Mouse (Mus musculus) liver, adult (tissue): Measurements from ENCODE around the gene Zmynd8.

Experiments used
- GATA4 ChIP-seq: IDR thresholded peaks from 2 replicates; pipeline ENCODE4 v1.6.1; 2014; ENCODE audit warnings: mild to moderate bottlenecking, low read length; ENCODE audit not compliant: insufficient replicate concordance

Zmynd8 gene

DNA sequence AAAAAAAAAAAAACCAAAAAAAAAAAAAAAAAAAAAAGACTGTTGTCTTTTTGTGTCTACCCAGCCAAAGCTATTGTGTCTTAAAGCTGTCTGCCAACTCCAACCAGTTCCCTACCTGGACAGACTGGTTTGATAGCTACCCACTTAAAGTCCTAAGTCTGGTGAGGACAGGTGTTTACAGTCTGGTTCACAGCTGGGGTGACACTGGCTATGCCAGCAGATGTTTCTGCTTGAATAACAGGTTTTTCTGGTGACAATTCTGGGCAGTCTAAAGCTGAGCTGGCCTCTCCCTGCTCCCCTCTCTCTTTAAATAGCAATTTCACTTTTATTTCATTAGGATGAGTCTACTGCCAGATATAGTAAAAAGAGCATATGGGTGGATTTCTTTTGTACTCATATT lies 10.9 kb upstream of the Zmynd8 start:
- TF ChIP-seq GATA4: no peak

GRCm38 (mm10) chr2:165907199-165907598 lies 8.4 kb upstream of the Zmynd8 start:
- no peak for TF ChIP-seq GATA4

DNA sequence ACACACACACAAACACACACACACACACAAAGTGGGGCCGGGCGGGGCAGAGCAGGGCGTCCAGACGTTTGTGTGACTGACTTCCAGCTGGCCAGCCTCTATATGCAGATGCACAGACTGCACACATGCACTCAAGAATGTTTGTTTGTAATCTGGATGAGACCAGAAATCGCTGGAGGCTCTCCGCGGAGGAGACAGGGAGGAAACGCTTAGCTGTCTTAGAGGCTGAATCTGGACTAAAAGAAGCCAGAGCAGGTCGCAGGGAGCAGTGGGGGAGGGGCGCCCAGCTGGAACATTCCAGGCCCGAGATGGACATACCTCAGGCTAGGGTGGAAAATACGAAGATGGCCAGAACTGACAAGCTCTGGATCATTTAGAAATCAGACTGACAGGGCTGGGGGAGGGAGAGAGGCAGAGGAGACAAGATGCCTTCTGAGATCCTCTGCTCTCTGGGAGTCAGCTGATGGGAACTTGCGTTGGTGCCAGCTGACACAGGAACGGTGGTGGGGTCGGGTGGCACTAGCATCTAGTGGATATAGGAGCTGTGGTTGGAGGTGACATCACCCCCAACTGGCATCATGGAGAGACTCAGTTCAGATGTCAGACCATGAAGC lies 7.6 kb upstream of the Zmynd8 start:
- no peak for TF ChIP-seq GATA4

GRCm38 (mm10) chr2:165901127-165901384 lies 2.2 kb upstream of the Zmynd8 start:
- TF ChIP-seq GATA4: no peak

- no peak for TF ChIP-seq GATA4
Observed at GRCm38 (mm10) chr2:165900351-165901126, 1.7 kb upstream of the Zmynd8 start.

- no peak for TF ChIP-seq GATA4
Observed at GRCm38 (mm10) chr2:165899923-165900322, 1.1 kb upstream of the Zmynd8 start.

GRCm38 (mm10) chr2:165899474-165899873 lies 658 bp upstream of the Zmynd8 start:
- TF ChIP-seq GATA4: no peak

DNA sequence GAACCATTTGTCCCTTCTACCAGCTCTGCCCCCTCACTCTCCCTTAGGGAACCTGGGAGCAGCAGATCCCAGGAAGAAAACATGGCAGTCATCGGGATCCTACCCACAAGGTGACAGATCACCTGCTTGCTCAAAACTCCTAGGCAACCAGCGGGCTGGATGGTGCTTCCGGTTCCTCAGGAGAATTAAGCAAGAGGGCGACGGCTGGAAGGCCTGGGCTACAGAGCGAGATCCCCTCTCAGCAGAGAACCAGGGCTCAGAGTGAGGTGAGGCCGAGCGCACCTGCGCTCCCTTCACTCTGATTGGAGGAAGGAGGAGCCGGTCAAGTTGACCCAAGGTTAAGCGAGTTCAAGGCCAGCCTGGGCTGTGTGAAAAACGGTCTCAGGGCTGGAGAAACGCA lies 2.6 kb downstream of the Zmynd8 start:
- no peak for TF ChIP-seq GATA4

- TF ChIP-seq GATA4: no peak
Observed at GRCm38 (mm10) chr2:165895687-165896086, 3.1 kb downstream of the Zmynd8 start.

- TF ChIP-seq GATA4: no peak
Observed at GRCm38 (mm10) chr2:165894533-165894932, 4.3 kb downstream of the Zmynd8 start.

- TF ChIP-seq GATA4: no peak
Observed at GRCm38 (mm10) chr2:165893232-165893631, 5.6 kb downstream of the Zmynd8 start.

DNA sequence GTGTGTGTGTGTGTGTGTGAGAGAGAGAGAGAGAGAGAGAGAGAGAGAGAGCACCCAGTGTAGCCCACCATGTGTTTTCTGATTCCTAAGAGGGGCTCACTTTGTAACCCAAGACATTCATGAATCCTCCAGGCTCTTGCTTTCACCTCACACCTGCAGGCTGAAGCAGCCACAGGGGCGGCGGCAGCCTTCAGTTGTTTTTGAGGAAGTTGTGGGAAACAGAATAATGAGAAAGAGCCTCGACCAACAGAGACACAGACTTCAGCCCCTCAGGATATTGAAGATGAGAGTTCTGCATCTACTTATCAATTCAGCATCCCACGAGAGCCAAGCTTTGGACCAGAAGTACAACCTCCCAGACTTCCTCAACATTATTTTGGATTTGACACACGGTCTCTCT lies 6.2 kb downstream of the Zmynd8 start:
- TF ChIP-seq GATA4: no peak

DNA sequence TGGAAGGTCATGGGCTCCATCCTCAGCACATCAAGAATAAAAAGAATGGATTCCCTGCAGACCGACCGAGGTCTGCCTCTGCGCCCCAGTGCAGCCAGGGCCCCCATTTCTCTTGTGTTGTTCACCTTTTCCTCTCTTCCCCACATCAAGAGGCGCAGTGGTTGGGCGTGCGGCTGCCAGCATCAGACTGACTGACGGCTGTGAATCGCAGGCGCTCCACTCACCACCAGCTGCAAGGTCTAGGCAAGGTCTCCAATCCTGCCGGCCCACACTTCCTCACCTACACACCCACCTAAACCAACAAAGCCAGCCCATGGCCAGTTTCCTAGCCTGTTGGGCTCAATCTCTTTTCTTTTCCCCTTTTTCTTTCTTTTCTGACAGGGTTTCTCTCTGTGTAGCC lies 8.4 kb downstream of the Zmynd8 start:
- TF ChIP-seq GATA4: no peak

DNA sequence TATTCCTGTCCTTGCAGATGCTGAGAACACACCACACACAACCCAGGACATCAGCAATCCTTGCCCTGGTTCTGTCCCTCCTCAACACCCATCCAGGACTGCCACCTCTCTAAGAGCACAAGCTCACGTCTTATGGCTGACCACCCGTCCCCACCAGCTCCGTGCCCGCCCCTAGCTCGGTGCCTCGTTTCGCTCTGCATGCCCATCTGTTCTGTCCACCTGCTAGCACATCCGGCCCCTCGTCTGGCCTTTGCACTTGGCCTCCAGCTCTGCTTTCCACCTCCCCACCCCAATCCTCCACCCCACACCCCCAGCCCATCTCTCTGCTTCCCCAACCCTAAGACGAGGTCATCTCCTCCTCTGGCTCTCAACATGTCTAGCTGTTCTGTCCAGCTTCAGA lies 8.9 kb downstream of the Zmynd8 start:
- no peak for TF ChIP-seq GATA4

GRCm38 (mm10) chr2:165889266-165889665 lies 9.6 kb downstream of the Zmynd8 start:
- TF ChIP-seq GATA4: no peak

DNA sequence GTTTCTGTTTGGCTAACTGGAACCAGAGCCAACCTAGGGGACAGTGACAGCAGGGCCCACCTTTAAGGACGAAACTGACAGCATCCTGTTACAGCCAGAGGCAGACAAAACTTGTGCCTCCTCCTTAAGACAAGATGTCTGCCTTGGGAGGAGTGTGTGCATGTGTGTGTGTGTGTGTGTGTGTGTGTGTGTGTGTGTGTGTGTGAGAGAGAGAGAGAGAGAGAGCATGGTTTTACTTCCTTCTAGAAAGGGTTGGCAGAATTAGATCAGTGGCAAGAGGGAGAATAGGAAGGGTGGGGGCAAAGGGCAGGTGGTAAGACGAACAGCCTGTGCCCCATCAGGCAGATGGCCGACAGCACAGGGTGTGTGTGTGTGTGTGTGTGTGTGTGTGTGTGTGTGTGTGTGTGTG lies 10.0 kb downstream of the Zmynd8 start:
- no peak for TF ChIP-seq GATA4

GRCm38 (mm10) chr2:165888396-165888795 lies 10.4 kb downstream of the Zmynd8 start:
- peak; percentile 72; the same call in 1 of the 2 replicates for TF ChIP-seq GATA4
